Mouse (Mus musculus) CD8-positive naive resting alpha-beta T cell, adult 2 months (primary cell): ENCODE results near the gene Aunip.

Source experiments
- DNase-seq, 2 experiments: peaks; one replicate each; pipeline ENCODE4 v3.0.0; 2022; ENCODE audit warnings: low read depth in 2 of 2, low spot score in 2 of 2

Aunip gene

DNA sequence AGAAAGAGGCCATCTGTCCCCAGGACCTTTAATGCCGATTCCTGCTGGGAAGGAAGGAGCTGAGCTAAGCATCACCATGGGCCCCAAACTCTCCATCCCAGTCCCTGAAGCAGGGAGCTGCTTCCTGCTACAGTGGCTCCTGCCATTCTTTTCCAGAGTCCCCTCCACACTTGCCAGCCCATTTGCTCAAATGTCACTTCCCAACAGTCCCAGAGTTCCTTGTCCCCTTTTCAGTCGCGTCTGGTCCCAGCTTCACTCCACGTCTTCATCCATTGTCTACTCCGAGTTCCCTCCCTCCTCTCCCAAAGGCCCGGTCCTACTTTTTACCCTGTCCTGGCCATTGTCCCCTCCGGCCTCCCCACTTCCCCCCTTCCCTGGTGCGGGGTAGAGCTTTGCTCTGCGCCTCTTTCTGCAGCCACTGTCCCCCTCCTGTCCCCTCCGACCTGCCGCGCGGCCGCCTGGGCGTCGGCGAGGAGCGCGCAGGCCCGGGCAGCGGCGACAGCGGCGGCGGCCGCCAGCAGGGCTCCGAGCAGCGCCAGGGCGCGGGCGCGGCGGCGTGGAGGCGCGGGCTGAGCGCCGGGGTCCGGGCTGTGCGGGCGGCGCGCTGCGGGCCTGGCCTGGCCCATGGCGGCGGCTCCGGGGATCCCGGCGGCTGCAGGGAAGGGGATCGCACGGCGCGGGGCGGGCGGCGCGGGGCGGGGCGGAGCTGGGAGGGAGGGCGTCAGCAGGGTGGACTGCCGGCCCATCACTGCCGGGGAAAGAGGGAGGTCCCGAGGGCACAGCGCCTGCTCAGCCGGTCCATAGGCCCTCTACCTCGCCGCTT lies 40.9 kb downstream of the Aunip start, which contains the start of gene Selenon:
TSS of gene Selenon (minus strand) at position 673 of the 823 bp plus-strand sequence.
- DNase-seq: no peak

GRCm38 (mm10) chr4:134553631-134554030 lies 42.8 kb downstream of the Aunip start:
- DNase-seq: no peak

- DNase-seq: no peak
These were observed 45.3 kb downstream of the Aunip start for GRCm38 (mm10) chr4:134555956-134556580.

- DNase-seq: no peak
These were observed 46.9 kb downstream of the Aunip start for GRCm38 (mm10) chr4:134557626-134558249.

DNA sequence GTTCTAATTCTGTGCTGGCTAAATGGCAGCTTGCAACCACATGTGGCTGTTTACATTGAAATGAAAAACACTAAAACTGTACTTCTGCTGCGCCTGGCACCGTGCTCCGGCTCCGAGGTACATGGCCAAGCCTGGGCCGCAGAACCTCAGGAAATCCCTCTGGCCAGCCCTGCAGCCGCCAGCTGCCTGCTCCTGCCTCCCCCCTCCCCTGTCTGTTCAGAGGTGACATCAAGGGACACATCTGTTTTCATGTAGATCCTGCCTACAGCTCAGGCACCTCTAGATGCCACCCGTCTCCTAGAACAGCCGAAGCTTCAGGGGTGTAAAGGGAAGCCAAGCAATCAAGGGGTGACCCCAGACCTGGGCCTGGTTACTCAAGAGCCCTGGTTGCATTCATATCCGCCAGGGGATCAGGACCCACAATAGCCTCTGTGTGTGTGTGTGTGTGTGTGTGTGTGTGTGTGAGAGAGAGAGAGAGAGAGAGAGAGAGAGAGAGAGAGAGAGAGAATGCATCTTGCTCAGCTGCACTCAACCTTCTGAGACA lies 47.8 kb downstream of the Aunip start:
- no peak for DNase-seq

DNA sequence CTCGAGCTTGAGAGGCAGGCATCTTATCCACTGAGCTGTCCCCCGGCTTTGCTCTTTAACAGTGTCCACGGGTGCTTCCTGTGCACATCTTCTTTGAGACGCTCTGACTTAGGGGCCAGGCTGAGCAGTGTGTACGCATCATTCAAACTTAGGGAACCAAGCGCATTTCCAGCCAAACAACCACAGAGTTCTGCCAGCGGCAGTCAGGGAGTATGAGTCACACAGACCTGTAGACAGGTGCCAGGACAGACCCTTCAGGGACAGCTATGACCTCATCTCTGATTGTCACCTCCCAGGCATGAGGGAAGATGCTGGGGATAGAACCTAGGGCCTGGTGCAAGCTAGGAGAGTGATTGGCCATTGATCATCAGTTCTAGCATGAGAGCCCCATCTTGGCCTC lies 48.4 kb downstream of the Aunip start:
- DNase-seq: no peak

GRCm38 (mm10) chr4:134560699-134561098 lies 49.9 kb downstream of the Aunip start:
- no peak for DNase-seq

- no peak for DNase-seq
These were observed 51.2 kb downstream of the Aunip start for GRCm38 (mm10) chr4:134562014-134562413.

GRCm38 (mm10) chr4:134563624-134564023 lies 52.8 kb downstream of the Aunip start:
- DNase-seq: no peak

GRCm38 (mm10) chr4:134564093-134564492 lies 53.3 kb downstream of the Aunip start:
- no peak for DNase-seq

- no peak for DNase-seq
These were observed 56.8 kb downstream of the Aunip start for GRCm38 (mm10) chr4:134567377-134568226.

GRCm38 (mm10) chr4:134569205-134569604 lies 58.4 kb downstream of the Aunip start:
- DNase-seq: no peak

GRCm38 (mm10) chr4:134569831-134570230 lies 59.0 kb downstream of the Aunip start:
- DNase-seq: no peak

DNA sequence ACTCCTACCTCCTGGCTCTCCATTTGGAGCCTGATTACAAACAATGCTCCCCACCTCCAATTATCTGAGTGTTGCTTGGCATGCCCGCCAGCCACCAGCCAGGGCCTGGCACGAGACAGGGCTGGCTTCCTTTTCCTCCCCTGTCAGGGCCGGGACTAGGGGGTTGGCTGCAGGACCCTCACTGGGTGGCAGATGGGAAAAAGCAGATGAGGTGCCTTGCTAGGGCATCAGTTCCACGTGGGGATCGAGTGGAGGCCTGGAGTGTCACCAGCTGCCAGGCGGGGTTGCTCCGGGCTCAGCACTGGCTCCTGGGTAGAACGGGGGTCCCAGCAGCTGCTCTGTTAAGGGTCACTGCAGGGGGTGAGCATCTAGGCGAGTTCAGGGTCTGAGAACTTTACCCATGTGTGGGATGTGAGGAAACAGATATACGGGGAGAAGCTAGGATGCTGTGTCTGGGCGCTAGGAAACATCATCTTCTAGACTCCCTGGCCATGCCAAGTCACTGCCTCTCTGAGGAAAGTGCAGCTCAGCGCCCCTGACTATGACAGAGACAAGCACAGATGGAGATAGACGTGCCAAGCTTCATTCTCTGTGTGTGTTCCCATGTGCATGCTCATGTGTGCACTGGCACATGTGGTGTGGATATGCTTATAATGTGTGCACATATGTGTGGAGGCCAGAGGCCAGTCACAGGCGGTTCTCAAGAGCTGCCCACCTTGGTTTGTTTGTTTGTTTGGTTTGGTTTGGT lies 60.1 kb downstream of the Aunip start:
- DNase-seq: no peak

DNA sequence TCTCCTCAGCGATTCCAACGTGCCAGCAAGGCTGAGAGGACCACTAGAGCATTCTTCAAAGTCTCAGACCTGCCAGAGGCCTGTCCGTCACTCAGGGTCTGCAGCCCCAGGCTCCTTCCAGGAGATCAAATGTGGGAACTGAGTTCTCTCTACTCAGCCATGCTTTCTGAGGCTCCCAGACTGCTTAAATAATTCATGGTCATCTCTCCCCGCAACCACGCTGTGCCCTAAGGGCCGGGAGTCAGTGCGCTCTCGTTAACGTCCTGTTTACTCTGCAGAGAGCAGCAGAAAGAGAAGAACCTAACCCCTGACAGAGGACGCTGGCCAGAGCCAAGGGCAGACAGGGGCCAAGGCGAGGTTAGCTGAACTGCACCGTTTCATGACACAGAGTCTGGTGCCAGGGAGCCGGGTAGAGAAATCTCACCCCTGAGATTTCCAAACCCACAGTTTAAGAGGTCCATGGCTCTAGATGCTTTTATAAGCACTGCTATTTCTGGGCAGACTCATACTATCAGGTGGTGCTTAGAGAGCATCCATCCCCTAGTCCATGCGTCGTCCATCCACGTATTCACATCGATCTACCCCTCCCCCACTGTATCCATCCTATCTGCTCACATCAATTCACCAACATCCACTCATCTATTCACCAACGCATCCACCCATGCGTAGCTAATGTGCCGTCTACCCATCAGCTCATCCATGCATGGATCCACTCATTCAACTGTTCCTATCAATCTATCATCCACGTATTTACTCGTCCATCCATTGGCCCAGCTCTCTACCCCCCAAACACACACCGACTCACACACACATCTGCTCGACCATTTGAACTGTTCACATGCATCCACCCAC lies 61.9 kb downstream of the Aunip start:
- no peak for DNase-seq
